Mouse (Mus musculus): ENCODE measurements around the gene Ccdc172.

The Ccdc172 gene

DNA sequence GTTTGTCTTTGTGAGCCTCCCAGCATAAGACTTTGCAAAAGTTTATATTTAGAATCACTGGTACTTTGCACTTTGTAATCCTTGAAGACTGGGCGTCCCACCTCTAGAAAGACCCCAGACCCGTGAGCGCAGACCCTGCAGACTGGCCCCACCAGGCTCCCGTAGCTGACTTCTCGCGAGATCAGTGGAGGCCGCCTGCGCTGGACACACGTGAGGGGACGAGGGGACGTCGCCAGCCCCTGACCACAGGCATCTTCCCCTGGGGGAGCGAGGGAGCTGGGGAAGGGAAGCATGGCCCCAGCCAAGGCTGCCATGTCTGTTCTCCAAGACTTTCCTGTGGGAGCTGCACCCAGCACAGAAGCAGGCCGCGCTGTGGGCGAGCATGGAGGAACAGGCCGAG is at the start of gene Ccdc172:
Gene Ccdc172, plus strand, starts transcription at position 176 of the 400 bp plus-strand sequence.
- DNase-seq (ENCODE audit: low spot score): no peak

DNA sequence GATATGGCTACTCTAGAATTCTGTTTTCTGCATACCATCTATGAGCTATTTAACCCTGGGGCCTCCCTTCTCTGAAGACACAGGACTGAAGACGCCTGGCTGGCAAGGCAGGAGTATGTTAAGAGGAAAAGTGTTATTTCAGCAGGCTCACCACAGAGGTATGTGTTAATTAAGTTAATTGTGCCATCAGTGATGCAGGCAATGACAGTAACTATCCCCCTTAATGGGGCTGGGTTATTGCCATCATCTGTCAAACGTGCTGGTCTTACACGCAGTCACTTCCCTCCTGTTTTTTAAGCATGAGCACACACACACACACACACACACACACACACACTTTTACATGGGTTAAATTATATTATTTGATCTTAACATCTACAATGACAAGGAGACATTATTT is 48.0 kb upstream of the Ccdc172 start:
- no peak for DNase-seq (ENCODE audit: low spot score)

DNA sequence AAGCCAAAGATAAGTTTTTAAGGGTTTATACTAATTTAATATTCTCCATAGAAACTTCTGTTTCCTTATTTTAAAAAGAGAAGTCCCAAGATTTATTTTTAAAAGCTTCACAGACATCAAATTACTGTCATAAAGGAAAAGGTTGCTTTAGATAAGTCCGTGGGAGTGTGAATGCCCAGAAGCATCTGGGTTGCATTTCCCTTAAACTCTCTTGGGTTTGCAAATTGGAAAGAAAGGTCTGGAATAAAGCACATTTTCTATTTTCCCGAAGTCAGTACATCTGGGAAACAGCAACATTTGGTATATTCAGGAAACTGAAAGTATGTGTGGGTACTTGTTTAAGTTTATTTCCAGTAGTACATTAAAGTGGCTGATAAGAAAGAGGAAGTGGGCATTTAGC is 43.5 kb upstream of the Ccdc172 start:
- DNase-seq (ENCODE audit: low spot score): no peak

DNA sequence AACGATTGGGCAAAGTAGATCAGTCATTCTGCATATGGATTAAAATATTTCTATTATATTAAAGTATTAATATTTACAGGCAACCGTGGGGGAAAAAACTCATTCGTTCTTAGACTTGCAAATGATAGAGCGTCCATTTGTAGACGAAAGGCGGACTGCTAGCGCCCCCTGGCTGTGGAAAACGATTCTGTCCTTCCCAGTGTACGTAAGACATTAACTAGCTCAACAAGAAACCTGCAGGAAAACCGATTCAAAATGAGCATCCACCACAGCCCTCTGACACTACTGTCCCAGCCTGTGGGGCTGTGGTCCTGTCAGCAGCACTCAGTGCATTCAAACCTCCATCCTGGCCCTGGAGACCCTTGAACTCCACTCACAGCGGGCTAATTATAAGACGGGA is 42.4 kb upstream of the Ccdc172 start:
- DNase-seq (ENCODE audit: low spot score): peak; percentile 43

DNA sequence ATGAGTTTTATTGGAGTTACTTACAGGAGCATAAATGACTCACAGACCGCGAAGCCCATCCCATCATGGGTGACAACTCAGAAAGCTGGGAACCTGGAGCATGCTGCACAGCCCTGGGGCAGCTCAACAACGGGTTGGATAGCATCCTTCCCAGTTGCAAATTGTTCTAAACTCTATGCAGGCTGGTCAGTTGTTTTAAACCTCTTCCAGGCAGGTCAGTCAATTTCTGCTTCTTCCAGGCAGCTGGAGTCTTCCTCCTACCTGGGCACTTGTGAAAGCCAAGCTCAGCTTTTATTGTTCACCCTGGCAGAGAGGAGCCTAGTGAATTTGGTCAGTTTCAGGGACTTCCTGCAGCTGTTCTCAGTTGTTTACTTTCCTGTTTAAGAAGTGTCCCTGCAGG is 37.5 kb upstream of the Ccdc172 start:
- DNase-seq (ENCODE audit: low spot score): no peak

DNA sequence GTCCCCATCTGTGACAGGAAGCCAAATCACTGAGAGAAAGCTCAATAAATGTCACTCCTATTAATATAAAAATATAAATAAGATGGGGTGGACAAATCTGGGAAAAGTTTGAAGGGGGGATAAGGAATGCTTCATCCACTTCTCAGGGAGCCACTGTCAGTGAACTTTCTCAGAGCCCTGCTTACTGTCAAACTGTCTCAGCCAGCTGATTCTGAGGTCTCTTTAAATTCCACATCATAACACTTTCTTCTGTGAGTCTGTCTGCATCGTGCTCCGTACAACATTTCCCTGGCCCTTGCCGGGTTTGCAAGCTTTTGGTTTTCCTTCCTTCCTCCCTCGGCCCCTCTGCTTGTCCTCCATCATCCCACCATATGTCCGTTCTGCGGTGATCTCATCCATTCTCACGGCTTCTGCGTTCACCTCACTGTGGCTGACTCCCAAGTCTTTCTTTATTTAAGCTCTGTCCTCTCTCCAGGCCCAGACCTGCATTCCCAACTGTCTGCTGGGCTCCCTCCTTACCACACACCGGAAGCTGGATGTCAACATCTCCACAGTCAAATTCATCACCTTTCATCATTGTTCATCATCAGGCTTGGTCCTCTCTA is 29.3 kb upstream of the Ccdc172 start:
- no peak for DNase-seq (ENCODE audit: low spot score)

DNA sequence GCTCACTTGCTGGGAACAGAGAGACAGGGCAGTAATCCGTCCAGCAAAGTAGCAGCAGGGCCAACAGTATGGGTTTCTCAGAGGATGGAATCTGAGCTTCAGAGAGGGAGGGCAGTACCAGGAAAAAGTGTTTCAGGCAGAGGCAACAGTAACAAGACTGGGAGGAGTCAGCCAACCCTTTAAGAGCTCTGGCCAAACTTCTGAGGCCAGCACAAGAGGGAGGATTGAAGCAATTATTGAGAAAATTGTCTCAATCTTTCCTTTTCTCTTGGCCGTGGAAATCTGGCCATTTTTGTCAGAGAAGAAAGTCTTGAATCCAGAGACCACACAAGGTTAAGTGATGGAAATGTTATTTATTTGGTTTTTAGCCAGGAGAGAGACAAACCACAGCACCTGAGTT is 25.1 kb upstream of the Ccdc172 start:
- DNase-seq (ENCODE audit: low spot score): no peak

DNA sequence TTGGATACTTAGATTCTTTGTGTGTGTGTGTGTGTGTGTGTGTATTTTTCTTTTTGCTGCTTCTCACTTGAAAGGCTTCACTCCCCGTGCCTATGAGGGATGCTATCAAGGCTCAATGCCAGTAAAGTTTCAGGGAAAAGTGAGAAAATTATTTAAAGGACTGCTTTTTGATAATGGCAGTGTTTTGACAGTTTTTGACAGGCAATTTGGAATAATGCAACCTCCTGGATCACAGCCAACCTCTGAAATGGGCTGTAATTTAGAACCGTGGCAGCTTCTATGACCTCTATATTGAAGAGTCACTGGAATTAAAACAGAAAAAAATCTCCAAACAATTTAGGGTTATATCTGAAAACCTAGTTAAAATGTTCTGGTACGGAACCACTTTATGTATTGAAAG is 14.7 kb upstream of the Ccdc172 start:
- no peak for DNase-seq (ENCODE audit: low spot score)

DNA sequence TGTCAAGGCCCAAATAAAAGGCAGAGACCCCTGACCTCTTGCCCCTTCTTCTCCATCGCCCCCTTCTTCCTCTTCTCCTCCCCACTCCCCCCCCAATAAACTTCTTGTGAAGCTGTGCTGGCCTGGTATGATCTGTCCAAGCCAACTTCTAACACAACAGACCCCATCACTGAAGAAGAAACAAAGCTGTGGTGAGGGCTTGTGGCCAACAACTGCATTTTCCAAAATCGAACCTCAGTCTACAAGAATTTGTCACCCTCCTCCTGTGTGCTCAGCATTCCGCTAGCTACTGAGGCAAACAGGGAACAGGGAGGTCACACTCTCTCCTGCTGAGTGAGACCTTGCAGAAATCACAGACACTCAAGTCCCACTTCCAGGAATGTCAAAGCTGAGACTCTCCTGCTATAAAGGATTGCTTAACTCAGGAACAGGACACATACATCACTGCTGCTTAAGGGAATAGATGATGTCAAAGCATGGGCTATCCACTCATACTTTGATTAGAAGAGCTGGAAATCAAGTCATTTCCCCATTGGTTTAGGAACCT is 12.3 kb upstream of the Ccdc172 start:
- no peak for DNase-seq (ENCODE audit: low spot score)

DNA sequence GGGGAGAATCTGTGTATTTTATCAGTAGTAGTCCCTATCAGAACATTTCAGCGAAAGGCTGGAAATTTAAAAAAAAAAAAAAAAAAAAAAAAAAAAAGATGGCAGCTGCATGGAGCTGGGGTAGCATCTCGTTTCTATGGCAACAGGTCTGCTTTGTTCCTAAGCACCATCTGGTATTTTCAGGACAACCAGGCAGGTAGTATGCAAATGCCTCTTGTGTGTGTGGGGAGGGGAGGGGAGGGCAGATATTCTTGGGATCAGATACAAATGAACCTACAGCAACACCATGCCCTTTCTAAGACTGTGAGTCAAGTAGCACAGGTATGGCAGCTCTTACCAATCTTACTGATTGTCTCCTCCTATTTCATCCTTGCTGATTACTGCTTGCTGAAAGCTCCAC is 11.7 kb upstream of the Ccdc172 start:
- DNase-seq (ENCODE audit: low spot score): no peak

DNA sequence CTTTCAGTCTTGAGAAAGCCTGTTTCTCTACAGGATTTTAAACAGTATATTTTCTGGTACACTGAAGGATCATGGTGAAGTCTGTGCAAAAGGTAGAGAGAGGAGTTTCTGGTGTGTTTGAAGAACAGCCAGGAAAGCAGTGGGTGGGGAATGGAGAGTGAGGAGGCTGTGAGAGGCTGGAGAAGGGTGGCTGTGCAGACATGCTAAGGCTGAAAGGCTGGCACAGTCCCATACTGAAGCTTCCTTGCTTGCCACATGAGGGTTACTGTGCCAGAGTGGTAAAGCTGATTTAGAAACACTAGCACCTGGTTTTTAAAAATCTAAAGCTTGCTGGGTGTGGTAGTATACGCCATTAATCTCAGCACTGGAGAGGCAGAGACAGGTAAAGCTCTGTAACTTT is 9.9 kb downstream of the Ccdc172 start:
- DNase-seq (ENCODE audit: low spot score): no peak

DNA sequence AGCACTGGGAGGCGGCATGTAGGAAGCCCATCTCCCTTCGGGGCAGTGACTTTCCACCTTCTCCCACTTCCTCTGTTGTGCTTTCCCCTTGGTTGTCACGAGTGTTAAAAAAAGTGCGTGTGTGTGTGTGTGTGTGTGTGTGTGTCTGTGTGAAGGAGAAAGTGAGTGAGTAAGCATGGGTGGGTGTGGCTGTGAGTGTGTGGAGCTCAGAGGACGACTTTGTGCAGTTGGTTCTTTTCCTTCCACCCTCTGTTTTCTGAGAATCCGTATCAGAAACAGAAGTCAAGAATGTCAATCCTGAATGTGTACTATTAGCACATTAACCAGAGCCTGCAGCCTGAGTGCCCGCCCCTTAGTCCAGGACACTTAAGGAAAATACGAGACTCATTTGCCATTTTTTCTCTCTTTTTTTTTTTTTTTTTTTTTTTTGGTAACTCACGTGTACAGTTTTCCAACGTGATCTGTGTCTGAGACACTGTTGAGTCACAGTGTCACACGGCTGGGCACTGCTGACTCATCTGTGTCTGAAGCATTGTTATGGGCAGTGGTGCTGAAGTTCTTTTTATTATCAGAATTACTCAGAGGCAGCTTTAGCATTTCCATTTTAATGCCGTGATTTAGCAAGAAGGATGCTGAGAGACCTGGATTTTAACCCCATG is 12.1 kb downstream of the Ccdc172 start:
- no peak for DNase-seq (ENCODE audit: low spot score)

DNA sequence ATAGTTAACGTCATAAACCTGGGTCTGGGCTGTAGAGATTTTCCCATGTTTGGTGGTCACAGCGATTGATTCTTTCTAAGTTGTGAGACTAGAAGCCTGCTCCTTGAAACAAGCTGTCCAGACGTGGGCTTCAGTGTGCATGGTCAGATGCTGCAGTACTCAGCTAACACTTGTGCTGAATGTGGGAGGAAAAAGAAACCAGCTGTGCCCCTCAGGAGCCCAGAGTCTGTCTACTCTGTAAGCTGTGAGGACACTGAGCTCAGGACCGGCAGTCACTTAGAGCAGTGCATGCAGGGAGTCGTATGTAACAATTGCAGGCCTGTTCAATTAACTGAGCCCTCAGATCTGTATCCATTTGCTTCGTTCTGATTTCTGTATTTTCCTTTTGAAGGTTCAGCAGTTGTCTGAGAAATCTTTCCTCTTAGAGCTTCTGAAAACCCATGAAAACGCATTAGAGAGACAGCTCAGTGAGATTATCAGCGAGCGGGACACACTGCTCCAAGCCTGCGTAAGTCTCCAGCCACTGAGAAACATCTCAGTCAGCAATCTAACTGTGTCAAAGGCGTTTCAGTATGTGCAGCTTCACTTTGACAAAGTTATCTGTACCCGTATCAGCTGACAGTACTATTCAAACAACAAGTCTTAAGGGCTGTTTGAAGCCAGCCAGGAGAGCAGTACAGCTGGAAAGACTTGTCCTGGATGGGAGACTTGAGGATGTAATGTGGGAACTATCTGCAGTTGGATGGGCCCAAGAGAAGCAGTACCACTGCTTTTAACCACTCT is 13.9 kb downstream of the Ccdc172 start:
- DNase-seq (ENCODE audit: low spot score): peak; percentile 8

DNA sequence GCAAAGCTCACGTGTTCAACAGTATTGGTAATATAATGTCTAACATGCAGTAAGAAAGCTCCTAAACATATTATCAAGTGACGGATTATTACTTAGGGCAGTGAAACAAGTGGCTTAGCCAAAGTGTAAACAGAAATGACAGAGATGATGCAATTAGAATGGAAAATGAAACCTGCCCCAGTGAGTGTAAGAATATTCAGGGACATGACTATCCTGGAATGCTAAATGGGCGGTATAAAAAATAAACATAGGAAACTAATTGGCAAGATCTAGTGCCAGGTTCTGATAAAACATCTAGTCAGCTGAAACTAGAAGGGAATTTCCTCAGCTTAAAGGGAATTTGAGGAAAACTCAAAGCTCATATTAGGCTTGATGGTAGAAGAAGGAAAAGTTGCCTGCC is 21.3 kb downstream of the Ccdc172 start:
- DNase-seq (ENCODE audit: low spot score): no peak

DNA sequence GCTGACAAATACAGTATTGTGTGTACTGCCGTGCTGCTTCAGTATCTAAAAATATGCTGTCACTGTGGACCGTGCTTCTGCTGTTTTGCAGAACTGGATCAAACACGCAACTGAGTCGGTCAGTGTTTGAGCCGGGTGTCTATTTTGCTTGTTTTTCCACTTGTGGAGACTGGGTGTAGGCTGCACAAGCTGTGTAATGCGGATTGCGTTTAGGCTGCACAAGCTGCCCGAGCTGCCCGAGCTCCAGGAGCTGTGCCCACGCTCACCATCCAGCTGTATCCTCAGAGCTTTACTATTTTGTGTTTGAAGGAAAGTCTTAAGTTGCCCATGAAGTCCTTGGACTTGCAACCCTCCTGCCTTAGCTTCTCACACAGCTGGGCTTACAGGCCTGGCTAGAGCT is 24.9 kb downstream of the Ccdc172 start:
- DNase-seq (ENCODE audit: low spot score): no peak

DNA sequence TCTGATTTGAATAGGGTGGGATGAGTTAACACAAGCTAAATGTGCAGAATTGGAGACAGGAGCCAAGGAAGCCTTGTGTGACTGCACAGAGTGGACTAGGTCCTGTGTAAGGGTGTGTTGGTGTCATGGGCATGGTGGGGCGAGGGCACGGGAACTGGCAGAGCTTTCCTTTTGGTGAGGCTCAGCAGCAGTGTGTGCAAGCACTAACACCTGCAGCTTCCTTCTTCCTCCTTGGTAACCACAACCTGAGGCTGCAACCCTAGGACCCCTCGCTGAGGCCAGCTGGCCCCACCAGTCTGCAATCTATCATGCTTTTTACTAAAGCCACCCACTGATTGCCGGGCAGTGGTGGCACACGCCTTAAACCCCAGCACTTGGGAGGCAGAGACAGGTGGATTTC is 28.6 kb downstream of the Ccdc172 start:
- DNase-seq (ENCODE audit: low spot score): no peak

DNA sequence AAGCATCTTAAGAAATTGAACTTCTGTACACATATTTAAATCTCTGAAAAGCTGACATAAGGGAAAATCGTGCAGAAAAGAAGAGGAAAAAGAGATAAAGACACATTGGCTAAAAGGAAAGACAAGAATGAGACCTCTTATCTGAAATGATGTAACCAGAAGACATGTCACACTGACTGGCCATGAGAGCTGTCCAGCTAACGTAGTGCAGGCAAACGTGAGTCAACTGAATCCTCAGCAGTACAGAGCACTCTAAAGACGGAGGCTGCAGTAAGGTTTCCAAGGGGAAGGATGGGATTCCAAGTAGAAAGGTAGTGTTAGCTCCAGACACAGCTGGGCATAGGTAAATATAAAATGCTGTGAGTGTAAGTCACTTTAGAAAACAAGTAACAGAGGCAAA is 36.6 kb downstream of the Ccdc172 start:
- no peak for DNase-seq (ENCODE audit: low spot score)

DNA sequence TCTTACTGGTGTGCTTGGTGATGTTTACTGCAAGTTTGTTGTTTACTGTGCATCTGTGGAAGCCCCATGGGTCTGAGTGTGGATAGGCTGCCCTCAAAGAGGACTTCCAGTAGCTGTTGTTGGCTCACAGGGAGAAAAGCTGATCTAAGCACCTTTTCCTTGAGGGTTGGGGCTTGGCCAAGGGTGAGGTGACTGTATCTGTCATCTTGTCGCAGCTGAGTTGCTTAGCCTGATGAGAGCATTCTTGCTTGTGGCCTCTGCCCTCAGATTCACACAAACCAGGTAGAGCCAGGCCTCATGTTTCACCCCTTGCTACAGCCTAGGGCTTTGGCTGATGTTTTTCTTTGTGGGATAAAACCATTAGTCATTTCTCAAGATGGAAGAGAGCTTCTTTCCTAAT is 38.7 kb downstream of the Ccdc172 start:
- DNase-seq (ENCODE audit: low spot score): no peak

DNA sequence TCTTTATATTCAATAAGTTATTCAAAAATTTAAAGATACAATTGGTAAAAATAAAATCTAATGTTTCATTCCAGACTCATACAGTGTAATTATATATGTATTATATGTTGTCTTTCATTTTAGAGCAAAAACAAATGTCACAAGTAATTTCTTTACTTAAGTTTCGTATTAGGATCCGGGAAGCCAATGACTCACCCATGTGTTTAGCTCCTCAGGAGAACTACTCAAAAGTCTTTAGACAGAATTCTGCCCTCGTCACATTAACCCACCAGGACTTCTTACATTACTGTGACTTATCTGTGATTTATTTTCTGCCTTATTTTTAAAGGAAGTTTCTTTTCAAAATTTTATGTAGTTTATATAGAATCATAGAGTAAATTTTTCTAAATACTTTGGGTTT is 39.1 kb downstream of the Ccdc172 start:
- no peak for DNase-seq (ENCODE audit: low spot score)

DNA sequence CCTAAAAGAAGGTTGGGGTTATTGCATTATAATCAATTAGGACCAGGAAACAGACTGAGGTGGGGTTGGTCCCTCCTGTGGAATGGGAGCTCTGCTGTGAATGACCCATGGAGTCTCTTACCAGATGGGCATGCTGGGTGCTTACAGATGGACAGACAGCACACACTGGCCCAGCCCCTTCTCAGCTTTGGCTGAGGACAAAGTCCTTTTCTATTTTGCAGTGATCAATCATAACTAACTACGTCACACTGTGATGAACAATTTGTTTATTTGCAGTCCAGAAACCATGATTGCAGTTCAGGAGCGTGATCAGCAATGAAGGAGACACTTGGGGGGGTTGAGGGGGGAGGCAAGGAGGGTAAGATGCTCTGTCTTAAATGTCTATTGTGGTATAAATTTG is 43.2 kb downstream of the Ccdc172 start:
- DNase-seq (ENCODE audit: low spot score): no peak

DNA sequence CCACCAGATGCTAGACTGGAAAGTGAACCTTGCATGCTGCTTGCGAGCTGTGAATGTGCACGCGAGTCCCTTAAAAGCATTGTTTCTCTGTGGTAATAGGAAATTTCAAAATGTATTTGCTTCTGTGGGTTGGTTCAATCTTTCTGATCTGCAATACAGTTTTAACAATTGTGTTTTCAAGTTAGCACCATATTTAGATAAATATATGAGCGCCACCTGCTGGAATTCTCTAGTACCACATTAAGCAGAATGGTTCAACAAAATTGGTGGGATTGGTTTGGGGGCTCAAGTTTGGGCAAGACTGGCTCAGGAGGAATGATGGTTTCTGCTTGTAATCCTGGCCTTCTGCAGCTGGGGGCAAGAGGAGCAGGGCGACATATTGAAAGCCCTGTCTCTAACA is 46.6 kb downstream of the Ccdc172 start:
- peak; percentile 4 for DNase-seq (ENCODE audit: low spot score)

DNA sequence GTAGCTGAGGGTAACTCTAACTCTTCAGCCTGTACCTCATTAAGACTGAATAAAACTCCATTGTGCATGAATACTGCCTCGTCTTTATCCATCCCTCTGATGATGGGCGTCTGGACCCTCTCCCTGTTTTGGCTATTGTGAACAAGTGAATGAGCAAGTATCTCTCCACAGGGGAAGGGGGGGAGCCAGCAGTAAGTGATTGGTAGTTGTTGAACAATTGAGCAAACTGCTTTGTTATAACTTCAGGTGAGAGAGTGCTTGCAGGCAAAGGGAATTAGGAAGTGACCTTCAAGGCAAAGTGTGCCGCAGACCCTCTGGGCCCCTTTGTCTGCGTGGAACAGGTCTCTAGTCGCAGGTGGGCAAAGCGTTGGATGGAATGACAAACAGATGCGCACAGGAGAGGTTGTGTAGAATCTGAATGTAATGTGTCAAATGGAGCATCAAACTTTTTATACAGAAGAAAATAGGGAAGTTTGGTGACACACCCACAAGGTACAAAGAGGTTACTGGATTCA is 50.6 kb downstream of the Ccdc172 start:
- no peak for DNase-seq (ENCODE audit: low spot score)

DNA sequence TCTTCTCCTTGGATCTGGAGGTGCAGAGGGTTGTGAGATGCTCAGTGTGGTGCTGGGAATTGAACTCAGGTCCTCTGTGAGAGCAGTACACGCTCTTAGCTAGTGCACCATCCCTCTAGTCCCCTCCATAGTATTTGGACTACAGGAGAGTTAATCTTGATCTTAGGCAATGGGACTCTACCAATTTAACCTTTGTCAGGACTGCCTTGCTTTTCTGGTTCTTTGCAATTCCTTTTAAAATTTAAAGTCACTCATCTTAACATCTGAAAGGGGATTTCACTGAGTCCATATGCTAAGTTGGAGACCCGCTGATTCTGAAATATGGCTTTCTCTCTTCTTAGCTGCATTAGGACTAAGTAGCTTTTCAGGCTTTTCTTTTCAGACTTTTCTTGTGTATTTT is 59.8 kb downstream of the Ccdc172 start:
- no peak for DNase-seq (ENCODE audit: low spot score)
